In genomic region chr17:33940206-33940805, GRCm38 (mm10) we compare ENCODE assay signal across 7 mouse cellular contexts. TPM values are rescaled to one million over a fixed set of nuclear protein-coding genes. Genes with fewer than 3 reads are reported as not detected.
DNase-seq lines count a peak whose midpoint lies in the region; ATAC-seq lines count a peak whose summit lies in the region.

Gene Pfdn6, minus strand, starts transcription at chr17:33940343.
Gene Wdr46, plus strand, starts transcription at chr17:33940660.

- under 1% methylated on average over 36 of the region's 36 CpGs for WGBS in intestine, embryonic 15.5 days

- ATAC-seq in intestine, embryonic 15.5 days: peak; percentile 94
- ATAC-seq in megakaryocyte-erythroid progenitor cell, adult 5-6 weeks (replicated peaks; ENCODE audit: low FRiP score, low TSS enrichment, poor library complexity, severe bottlenecking): peak; percentile 84

- intact Hi-C loops in left cerebral cortex, postnatal 14 days (cut with DNase I): no loop called here

- H3K9me3 ChIP-seq in intestine, embryonic 15.5 days: no peaks in the 10 kb centered on the region

- H3K4me3 ChIP-seq in intestine, embryonic 15.5 days (replicated peaks): peak within 1 kb of the TSS; percentile 83

- H3K4me2 ChIP-seq in intestine, embryonic 15.5 days (replicated peaks): peak within 1 kb of the TSS; percentile 93

- peaks cover 22% of the 10 kb centered on the region for H3K4me1 ChIP-seq in intestine, embryonic 15.5 days (replicated peaks)

- no peaks in the 10 kb centered on the region for H3K27me3 ChIP-seq in intestine, embryonic 15.5 days (replicated peaks)

- DNase-seq in adrenal gland, postnatal 10 days: peak; percentile 91
- peak; percentile 92 for DNase-seq in embryo, embryonic 9.5 days (ENCODE audit: extremely low spot score)
- peak; percentile 77 to 90 for DNase-seq in gastrocnemius, postnatal 4 days (ENCODE audit: low spot score in 2 of 2)
- peak; percentile 87 to 90 for DNase-seq in left cerebral cortex, postnatal 14 days (ENCODE audit: low spot score in 2 of 2)
- DNase-seq in right cerebral cortex, postnatal 25 days: peak; percentile 85

- peak within 1 kb of the TSS; percentile 77 for H3K9ac ChIP-seq in intestine, embryonic 15.5 days

- H3K36me3 ChIP-seq in intestine, embryonic 15.5 days: peaks cover 26% of the 10 kb centered on the region

- H3K27ac ChIP-seq in intestine, embryonic 15.5 days: peak within 1 kb of the TSS; percentile 18; the same call in 1 of the 2 replicates

RNA-seq across cellular contexts. Expression of gene Pfdn6, which starts in this region (rescaled TPM):
- 10 to 100 TPM; 81.2 to 94.9 TPM for total RNA-seq in adrenal gland, postnatal 10 days (2021)
- 10 to 100 TPM; 73.2 to 74.5 TPM for total RNA-seq in gastrocnemius, postnatal 4 days (2021)
- polyA plus RNA-seq in intestine, embryonic 15.5 days (2015; fragmentation: Nextera tagmentation; extraction: Ambion mirVana): 153 and 159 TPM in 2 replicates
- 10 to 100 TPM; 88.3 to 99.4 TPM for total RNA-seq in left cerebral cortex, postnatal 14 days (2021)
- 192 and 240 TPM in 2 replicates for total RNA-seq in megakaryocyte-erythroid progenitor cell, adult 5-6 weeks (2014; fragmentation: Nextera tagmentation)
- 209 and 235 TPM in 2 replicates for total RNA-seq in megakaryocyte-erythroid progenitor cell, adult 5-6 weeks (2017)

RNA-seq across cellular contexts. Expression of gene Wdr46, which starts in this region (rescaled TPM):
- total RNA-seq in adrenal gland, postnatal 10 days (2021): 10 to 100 TPM; 28.4 to 29.7 TPM
- total RNA-seq in gastrocnemius, postnatal 4 days (2021): 10 to 100 TPM; 18.8 to 20.0 TPM
- polyA plus RNA-seq in intestine, embryonic 15.5 days (2015; fragmentation: Nextera tagmentation; extraction: Ambion mirVana): 37.1 and 38.5 TPM in 2 replicates
- total RNA-seq in left cerebral cortex, postnatal 14 days (2021): 10 to 100 TPM; 14.1 to 17.2 TPM
- total RNA-seq in megakaryocyte-erythroid progenitor cell, adult 5-6 weeks (2014; fragmentation: Nextera tagmentation): 75.2 and 76.4 TPM in 2 replicates
- 78.8 and 105 TPM in 2 replicates for total RNA-seq in megakaryocyte-erythroid progenitor cell, adult 5-6 weeks (2017)

Comparison
In these comparisons a context has a peak if more than half of its experiments do, and no peak if none do; other contexts are left out.
1. Peak in every context shown above with its lines: DNase-seq, ATAC-seq, H3K4me3 ChIP-seq and H3K27ac ChIP-seq.